Mouse (Mus musculus) 3134 (cell line): ENCODE measurements around the gene Pafah1b1.

Experiments
- DNase-seq: peaks from one replicate; pipeline ENCODE4 v3.0.0-alpha.2; 2011; ENCODE audit warnings: low spot score; ENCODE audit not compliant: insufficient read length; ENCODE audit errors: extremely low read depth

Pafah1b1 gene

DNA sequence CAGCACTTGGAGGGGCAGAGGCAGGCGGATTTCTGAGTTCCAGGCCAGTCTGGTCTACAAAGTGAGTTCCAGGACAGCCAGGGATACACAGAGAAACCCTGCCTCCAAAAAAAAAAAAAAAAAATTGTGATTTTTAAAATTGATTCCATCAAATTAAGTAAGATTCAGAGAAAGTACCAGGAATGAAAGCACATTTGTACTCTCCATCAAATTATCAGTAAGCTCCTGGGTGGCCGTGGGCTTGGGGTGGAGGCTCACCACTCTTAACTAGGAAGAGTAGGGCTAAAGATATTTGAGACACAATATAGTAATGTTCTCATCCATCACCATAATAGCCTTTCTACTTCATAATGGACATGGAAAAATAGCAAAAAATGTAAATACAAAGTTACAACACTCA, 3.3 kb downstream of the Pafah1b1 start:
- no peak for DNase-seq

GRCm38 (mm10) chr11:74720668-74721067, 3.8 kb downstream of the Pafah1b1 start:
- no peak for DNase-seq

GRCm38 (mm10) chr11:74715971-74716525, 8.4 kb downstream of the Pafah1b1 start:
- DNase-seq = no peak

DNA sequence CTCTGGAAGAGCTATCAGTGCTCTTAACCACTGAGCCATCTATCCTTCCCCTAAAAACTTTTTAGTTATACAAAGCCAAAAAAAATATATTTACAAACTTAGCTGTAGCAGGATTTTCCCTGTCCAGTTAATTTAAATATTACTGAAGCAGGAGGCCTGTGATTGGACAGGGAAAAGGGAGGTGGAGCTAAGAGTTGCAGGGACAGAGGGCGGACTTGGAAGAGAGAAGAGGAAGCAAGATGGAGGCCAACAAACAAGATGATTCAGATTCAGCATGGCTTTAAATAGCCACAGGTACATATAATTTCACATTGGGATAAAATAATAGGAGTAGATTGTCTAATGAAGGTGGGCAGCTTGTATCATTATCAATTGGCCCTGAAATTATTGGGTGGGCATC, 13.8 kb downstream of the Pafah1b1 start:
- DNase-seq = no peak

DNA sequence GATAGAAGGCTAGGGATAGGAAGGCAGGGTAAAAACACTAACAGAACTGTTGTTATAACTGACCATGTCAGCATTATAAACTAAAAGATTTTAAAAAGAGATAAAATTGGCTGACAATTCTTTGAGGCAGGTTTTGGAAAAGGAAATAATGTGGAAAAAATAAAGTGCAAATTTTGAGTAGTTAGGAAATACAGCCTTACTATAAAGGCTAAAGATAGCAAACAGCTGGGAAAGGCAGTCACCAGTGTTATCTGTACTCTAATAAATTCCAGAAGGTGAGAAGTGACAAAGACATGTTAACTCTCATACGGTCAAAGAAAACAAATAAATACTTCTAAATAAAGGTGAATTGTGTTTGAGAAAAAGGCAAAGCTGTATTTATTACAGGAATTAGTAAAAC, 15.7 kb downstream of the Pafah1b1 start:
- DNase-seq = no peak

DNA sequence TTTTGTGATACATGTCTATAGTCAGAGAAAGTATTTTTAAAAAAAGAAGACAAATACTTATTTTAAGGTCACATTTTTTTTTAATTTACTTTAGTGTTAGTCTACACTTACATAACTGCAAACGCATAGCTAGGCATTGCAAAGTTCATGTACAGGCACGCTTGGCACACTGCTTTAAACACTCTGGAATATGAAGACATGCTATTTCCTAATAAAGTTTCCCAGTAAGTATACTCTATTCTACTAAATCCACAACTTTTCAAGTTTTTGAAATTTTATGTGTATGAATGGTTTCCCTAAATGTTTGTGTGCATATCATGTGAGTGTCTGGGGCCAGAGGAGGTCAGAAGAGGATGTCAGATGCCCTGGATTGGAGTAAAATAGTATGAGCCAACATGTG, 20.4 kb downstream of the Pafah1b1 start:
- no peak for DNase-seq

DNA sequence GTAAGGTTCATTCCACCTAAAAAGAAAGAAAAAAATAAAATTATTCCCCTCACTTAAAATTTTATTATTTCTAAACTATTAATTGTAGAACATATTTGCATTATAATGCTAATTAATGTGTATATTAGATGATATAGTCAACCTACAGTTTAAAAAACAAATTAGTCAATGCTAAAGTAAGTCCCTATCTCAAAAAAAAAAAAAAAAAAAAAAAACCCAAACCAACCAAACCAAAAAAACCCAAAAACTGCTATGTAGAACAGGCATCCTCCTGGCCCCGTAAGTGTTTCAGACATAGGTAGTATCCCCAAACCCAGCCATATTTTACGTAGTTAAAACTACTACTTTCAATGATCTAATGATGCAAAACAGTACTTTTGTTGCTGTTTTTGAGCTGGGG, 25.0 kb downstream of the Pafah1b1 start:
- DNase-seq = no peak

GRCm38 (mm10) chr11:74692151-74692550, 32.3 kb downstream of the Pafah1b1 start:
- no peak for DNase-seq

DNA sequence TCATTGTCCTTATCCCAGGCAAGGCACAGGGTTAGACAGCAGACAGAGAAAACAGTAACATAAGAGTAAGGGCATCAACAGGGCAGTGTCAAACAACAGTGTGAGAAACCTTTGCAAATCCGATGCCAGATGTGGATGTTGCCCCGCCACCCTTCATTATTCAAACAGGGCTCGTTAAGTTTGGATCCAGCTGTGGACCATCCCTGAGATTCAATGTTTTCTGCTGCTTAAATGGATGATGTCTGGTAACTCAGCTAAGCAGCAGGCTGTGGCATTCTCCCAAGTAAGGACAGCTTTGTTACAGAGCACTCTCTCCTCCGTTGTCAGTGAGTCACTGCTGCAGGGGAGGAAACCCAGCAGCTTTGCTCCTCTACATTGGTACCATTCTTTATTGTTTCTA, 49.3 kb downstream of the Pafah1b1 start:
- no peak for DNase-seq

DNA sequence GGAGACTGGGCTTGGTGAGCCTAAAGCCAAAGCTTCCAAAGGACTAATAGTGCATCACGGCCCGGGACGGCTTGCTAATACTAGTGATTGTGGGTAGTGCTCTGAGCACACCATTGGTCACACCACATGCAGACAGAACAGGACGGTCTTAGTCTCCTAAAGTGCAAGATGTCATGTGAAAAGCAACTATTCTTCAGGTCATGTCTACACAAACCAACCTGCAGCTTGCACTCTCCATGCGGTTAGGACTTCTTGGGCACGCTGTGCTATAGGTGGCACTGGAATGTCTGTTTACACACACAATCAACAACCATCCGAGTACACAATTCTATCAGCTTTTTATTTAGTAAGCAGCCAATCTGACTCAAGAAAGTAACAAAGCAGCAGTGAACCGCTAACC, 49.8 kb downstream of the Pafah1b1 start:
- no peak for DNase-seq

- no peak for DNase-seq
These were observed 50.9 kb downstream of the Pafah1b1 start for GRCm38 (mm10) chr11:74673561-74673960.

DNA sequence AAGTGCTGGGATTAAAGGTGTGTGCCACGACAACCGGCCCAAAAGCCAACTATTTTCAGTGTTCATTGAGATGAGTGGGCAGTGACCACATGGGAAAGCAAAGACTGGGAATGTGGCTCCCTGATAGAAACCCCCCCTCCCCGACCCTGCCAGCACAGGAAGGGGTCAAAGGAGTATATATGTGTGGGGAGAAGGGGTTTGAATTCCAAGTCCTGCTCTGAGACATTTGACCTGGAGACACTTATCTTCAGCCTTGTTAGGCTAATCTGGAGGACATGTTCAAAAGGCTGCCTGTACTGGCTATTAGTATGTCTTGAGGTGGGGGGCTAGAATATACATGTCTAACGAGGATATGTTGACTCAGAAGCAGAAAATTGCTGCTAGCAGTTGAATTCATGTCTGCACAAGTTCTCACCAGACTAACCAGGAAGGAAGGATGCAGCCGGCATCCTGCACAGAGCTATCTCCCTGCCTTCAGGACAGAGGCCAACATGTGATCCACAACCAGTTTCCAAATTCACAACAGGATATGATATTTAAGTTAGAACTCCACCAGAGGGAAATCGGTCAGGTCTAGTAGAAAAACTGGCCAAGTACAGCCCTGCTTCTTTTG, 51.5 kb downstream of the Pafah1b1 start:
- no peak for DNase-seq

DNA sequence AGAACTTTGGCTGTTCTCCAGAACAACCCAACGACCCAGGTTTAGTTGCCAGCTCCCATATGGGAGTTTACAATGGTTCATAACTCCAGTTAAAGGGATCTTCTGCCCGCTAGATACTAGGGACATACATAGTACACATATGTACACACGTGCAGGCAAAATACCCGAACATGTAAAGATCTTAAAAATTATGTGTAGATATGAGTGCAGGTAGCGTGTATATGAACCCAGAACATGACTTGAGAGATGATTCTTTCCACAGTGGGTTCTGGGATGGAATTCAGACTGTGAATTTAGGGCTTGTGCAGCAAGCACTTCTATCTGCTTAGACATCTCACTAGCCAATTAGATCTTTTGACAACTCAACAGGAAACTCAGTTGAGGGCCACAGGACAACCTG, 52.6 kb downstream of the Pafah1b1 start:
- DNase-seq = no peak

DNA sequence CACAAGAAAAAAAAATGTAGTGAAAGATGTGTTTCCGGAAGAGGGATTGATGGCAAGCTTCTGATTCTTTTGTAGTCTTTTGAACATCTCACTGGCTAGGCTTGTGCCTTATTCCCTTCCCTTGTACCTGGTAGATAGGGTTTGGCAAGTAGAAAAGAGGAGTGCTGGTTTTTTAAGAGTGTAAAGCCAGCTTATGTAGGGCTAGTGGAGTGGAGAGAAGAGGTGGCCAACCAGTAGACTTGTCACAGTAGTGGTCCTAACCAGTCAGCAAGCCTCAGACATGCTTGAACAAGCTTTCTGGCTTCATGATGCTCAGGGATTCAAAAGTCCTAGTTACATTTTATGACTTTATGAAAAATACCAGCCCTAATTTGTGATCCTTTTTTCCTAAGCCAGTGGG, 53.5 kb downstream of the Pafah1b1 start:
- no peak for DNase-seq

DNA sequence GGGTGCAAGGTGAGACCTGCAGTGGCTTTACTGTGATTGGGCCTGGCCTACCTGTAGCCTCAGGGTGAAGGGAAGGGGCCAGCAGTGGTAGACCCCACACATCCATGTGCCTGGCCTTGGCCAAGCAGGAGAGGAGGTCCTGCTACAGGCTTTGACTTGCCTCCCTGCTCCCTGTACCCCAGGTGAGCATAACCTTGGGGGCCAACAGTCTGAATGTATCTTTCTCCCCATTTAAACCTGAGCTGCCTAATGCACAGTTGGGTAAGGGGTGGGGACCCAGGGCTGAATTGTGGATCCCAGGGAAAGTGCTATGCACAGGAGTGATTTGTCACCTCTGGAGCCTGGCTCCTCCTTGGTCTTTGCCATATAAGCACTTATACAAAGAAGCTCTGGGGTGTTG, 54.3 kb downstream of the Pafah1b1 start:
- no peak for DNase-seq

DNA sequence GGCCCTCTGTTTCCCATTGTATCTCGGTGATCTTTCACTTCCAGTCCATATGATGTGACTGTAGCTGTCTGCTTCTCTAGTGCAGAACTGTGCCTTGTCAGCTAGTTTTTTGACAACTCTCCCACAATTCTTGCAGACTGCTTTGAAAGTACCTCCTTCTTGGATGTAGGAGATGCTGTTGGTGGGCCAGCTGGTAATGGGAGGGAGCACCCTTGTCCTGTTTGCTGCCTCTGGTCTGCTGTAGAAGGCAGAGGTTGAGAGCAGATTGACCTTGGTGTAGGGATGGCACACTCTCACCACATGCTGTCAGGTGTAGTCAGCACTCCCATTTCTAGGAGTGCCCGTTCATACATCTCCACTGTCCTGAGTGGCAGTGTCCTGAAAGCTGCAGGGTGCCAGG, 55.5 kb downstream of the Pafah1b1 start:
- DNase-seq = no peak

DNA sequence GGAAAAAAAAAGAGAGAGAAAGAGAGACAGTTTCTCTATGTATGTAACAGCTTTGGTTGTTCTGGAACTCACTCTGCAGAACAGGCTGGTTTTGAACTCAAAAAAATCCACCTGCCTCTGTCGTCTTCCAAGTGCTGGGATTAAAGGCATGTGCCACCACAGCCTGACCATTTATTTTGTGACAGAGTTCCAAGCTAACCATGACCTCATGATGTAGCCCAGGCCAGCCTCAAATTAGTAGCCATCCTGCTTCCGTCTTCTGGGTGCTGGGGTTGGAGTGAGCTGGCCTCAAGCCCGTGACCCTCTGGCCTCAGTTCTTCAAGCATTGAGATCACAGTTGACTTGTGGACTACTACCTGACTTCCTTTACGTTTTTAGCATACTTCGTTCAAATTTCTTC, 56.0 kb downstream of the Pafah1b1 start:
- no peak for DNase-seq

GRCm38 (mm10) chr11:74667582-74668010, 56.9 kb downstream of the Pafah1b1 start:
- no peak for DNase-seq

DNA sequence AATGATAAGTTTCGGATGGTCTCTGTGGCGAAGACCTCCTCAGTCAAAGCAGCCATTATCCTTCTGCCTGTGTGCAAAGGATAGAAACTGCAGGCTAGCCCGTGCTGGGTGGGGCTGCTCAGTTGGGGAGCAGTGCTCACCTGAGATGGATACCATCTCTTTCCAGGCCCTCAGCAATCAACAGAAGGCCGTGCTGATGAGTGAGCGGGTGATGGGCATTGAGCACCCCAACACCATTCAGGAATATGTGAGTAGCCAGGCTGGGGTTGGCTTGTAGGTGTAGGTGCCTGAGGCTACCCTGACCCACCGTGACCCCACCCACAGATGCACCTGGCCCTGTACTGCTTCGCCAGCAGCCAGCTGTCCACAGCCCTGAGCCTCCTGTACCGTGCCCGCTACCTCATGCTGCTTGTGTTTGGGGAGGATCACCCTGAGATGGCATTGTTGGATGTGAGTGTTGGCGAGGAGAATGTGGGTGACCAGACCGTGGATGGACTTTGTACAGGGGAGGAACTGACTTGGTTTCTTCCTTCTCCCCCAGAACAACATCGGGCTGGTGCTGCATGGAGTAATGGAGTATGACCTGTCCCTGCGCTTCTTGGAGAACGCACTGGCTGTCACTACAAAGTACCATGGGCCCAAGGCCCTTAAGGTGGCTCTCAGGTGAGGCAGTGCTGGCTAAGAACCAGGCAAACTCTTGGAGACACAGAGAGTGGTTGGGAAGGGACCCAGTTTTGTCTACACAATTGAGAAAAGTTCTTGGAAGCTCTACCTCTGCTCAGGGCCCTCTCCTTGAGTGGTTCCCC, 57.5 kb downstream of the Pafah1b1 start:
- no peak for DNase-seq

DNA sequence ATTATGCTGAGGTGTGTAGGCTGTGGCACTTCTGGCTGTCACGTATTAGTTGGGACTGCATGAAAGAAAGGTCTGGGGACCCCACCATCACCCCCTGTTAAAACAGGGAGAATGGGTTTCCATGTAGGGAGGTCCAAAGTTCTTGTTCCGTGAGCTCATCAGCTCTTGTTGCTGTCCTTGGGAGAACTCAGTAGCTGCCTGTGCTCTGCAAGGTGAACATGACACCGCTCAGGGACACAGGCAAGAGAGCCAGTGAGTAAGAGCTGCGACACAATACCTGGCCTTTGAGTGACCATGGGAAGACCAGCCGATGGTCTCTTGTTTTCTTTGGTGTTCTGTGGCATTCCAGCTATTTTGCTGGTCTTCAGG, 58.2 kb downstream of the Pafah1b1 start:
- DNase-seq = no peak

DNA sequence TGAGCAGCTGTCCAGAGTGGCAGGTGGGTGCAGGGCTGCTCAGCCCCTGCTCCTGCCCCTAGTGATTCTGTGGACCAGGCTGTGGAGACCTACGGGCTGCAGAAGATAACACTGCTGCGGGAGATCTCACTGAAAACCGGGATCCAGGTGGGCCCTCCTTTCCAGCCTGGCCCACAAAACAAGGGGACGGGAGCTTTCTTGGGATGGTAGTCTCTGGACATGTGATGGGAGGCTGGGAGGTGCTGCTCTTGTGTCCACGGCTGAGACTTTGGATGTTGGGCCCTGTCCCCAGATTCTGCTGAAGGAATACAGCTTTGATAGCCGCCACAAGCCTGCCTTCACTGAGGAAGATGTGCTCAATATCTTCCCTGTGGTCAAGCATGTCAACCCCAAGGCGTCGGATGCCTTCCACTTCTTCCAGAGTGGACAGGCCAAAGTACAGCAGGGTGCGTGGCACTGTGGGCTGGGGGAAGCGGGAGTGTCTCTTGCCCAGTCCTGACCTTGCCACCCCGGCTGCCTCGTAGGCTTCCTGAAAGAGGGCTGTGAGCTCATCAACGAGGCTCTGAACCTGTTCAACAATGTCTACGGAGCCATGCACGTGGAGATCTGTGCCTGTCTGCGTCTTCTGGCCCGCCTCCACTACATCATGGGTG, 58.7 kb downstream of the Pafah1b1 start:
- no peak for DNase-seq

DNA sequence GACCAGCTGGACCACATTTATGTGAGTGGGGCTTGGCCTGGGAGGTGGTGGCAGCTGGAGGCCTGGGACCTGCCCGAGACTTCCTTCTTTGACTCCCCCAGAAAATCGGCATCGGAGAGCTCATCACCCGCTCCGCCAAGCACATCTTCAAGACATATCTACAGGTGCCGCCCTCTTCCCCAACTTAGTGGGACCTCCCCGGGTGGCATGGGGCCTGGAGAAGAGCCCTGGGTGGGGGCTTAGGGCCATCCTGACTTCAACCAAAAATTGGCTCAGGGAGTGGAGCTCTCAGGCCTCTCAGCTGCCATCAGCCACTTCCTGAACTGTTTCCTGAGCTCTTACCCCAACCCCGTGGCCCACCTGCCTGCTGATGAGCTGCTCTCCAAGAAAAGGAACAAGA, 59.6 kb downstream of the Pafah1b1 start:
- DNase-seq = no peak
